Mouse (Mus musculus): Measurements from ENCODE around the gene Bgn. TPM values are rescaled to one million over a fixed set of nuclear protein-coding genes. Genes with fewer than 3 reads are reported as not detected.

Gene Bgn
- polyA plus RNA-seq, 1 experiment from 2014 or later, result 22.9 TPM

Other genes starting within 250 kb of the Bgn start
- 0.32 and 0.43 TPM in 2 replicates for gene Xlr4c, start 240.5 kb upstream of the Bgn start, polyA plus RNA-seq (2015; fragmentation: Nextera tagmentation; extraction: Ambion mirVana)
- 0.13 TPM in 2 replicates for gene Xlr3c, start 218.2 kb upstream of the Bgn start, polyA plus RNA-seq (2015; fragmentation: Nextera tagmentation; extraction: Ambion mirVana)
- not detected in 2 replicates for gene Xlr5a, start 190.6 kb upstream of the Bgn start, polyA plus RNA-seq (2015; fragmentation: Nextera tagmentation; extraction: Ambion mirVana)
- gene Xlr5c, start 190.6 kb upstream of the Bgn start, polyA plus RNA-seq (2015; fragmentation: Nextera tagmentation; extraction: Ambion mirVana), result not detected in 2 replicates
- gene Gm45015, start 146.8 kb upstream of the Bgn start, polyA plus RNA-seq (2015; fragmentation: Nextera tagmentation; extraction: Ambion mirVana), result not detected in 2 replicates
- 10.3 and 10.5 TPM in 2 replicates for gene Zfp275, start 141.0 kb upstream of the Bgn start, polyA plus RNA-seq (2015; fragmentation: Nextera tagmentation; extraction: Ambion mirVana)
- not detected in 2 replicates for gene Gm18336, start 84.9 kb upstream of the Bgn start, polyA plus RNA-seq (2015; fragmentation: Nextera tagmentation; extraction: Ambion mirVana)
- gene Zfp92, start 72.5 kb upstream of the Bgn start, polyA plus RNA-seq (2015; fragmentation: Nextera tagmentation; extraction: Ambion mirVana), result 1.3 and 1.6 TPM in 2 replicates
- gene Trex2, start 48.3 kb upstream of the Bgn start, polyA plus RNA-seq (2015; fragmentation: Nextera tagmentation; extraction: Ambion mirVana), result not detected in 2 replicates
- 75.5 and 76.1 TPM in 2 replicates for gene Haus7, start 24.6 kb upstream of the Bgn start, polyA plus RNA-seq (2015; fragmentation: Nextera tagmentation; extraction: Ambion mirVana)
- gene Atp2b3, start 19.5 kb downstream of the Bgn start, polyA plus RNA-seq (2015; fragmentation: Nextera tagmentation; extraction: Ambion mirVana), result 5.9 and 7.0 TPM in 2 replicates
- 0.43 and 0.46 TPM in 2 replicates for gene Dusp9, start 155.8 kb downstream of the Bgn start, polyA plus RNA-seq (2015; fragmentation: Nextera tagmentation; extraction: Ambion mirVana)
- gene Pnck, start 176.5 kb downstream of the Bgn start, polyA plus RNA-seq (2015; fragmentation: Nextera tagmentation; extraction: Ambion mirVana), result 179 and 188 TPM in 2 replicates
- 6.6 and 7.4 TPM in 2 replicates for gene Slc6a8, start 189.5 kb downstream of the Bgn start, polyA plus RNA-seq (2015; fragmentation: Nextera tagmentation; extraction: Ambion mirVana)
- gene Bcap31, start 232.6 kb downstream of the Bgn start, polyA plus RNA-seq (2015; fragmentation: Nextera tagmentation; extraction: Ambion mirVana), result 112 and 115 TPM in 2 replicates
- 12.8 and 13.5 TPM in 2 replicates for gene Abcd1, start 233.0 kb downstream of the Bgn start, polyA plus RNA-seq (2015; fragmentation: Nextera tagmentation; extraction: Ambion mirVana)

Data from midbrain, embryonic 15.5 days (tissue).